Mouse (Mus musculus): ENCODE data around the gene Pbp2.

DNA sequence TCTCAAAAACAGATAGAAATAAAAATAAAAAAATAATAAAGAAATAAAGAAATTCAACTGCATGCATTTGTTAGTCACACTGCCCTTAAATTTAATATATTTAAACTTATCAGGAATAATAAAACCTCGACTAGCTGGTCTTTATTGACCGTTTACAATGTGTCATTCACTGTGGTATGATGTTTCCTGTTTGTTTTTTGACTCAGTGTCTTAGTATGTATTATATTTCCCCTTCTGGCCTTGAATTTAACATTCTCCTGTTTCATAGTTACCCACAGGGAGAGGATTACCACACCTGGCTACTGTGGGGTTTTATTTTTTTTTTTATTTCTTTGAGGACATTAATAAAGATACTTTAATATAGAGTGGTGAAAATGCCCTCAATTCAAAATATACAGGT is 47.6 kb downstream of the Pbp2 start:
- TF ChIP-seq POLR2A (IDR thresholded peaks at IDR 0.05; ENCODE audit: insufficient read depth, low read depth, low read length) = no peak
- TF ChIP-seq EP300 (IDR thresholded peaks at IDR 0.05; ENCODE audit: insufficient read depth, low read depth, low read length) = no peak
